Mouse (Mus musculus) bone marrow macrophage, adult 2 months (primary cell): ENCODE measurements around the gene Supt6.

Source experiments
- CTCF ChIP-seq: IDR thresholded peaks from 2 replicates; pipeline ENCODE4 v1.5.1; 2012; ENCODE audit warnings: low read depth, mild to moderate bottlenecking, low read length, moderate library complexity
- POLR2A ChIP-seq: IDR thresholded peaks from 2 replicates; pipeline ENCODE4 v1.6.1; 2012; ENCODE audit warnings: mild to moderate bottlenecking, low read depth, low read length, borderline replicate concordance

GRCm38 (mm10) chr11:78207190-78207589 lies 38.6 kb downstream of the Supt6 start:
- no peak for TF ChIP-seq POLR2A
- TF ChIP-seq CTCF = no peak
